In genomic region chr1:56978151-56978700, GRCm38 (mm10) we compare ENCODE assay signal across 8 mouse cellular contexts. TPM values are rescaled to one million over a fixed set of nuclear protein-coding genes. Genes with fewer than 3 reads are reported as not detected.
DNase-seq lines count a peak whose midpoint lies in the region; ATAC-seq and TF ChIP-seq lines count a peak whose summit lies in the region.

Satb2 (minus strand) TSS chr1:56978650.

- H3K4me1 ChIP-seq in embryonic facial prominence, embryonic 11.5 days (ENCODE audit: control insufficient read depth, insufficient read depth, low read length): no peaks in the 10 kb centered on the region; the same call in none of the 2 replicates
- H3K4me1 ChIP-seq in hindbrain, embryonic 16.5 days (ENCODE audit: control insufficient read depth, insufficient read depth, low read depth, low read length): peaks cover 13% of the 10 kb centered on the region
- H3K4me1 ChIP-seq in midbrain, embryonic 13.5 days (replicated peaks): peaks cover 31% of the 10 kb centered on the region

- ATAC-seq in embryonic facial prominence, embryonic 11.5 days (replicated peaks; ENCODE audit: insufficient number of reproducible peaks, low FRiP score, low TSS enrichment, low read depth): no peak
- no peak for ATAC-seq in hindbrain, embryonic 16.5 days
- no peak for ATAC-seq in midbrain, embryonic 13.5 days

- H3K4me2 ChIP-seq in embryonic facial prominence, embryonic 11.5 days (ENCODE audit: low read depth, low read length): peak within 1 kb of the TSS; percentile 32
- peak within 1 kb of the TSS; percentile 58 for H3K4me2 ChIP-seq in hindbrain, embryonic 16.5 days (ENCODE audit: low read length)
- H3K4me2 ChIP-seq in midbrain, embryonic 13.5 days (replicated peaks): peak within 1 kb of the TSS; percentile 47

- no peak within 1 kb of the TSS for H3K27ac ChIP-seq in layer of hippocampus, adult 2 months
- H3K27ac ChIP-seq in embryonic facial prominence, embryonic 11.5 days (replicated peaks; ENCODE audit: low read depth, low read length): peak within 1 kb of the TSS; percentile 28; the same call in 1 of the 2 replicates
- H3K27ac ChIP-seq in hindbrain, embryonic 16.5 days (ENCODE audit: low read depth, low read length): no peak within 1 kb of the TSS
- no peak within 1 kb of the TSS for H3K27ac ChIP-seq in midbrain, embryonic 13.5 days

- no peak for DNase-seq in layer of hippocampus, adult 2 months (ENCODE audit: low spot score in 2 of 2)
- no peak for DNase-seq in layer of hippocampus, adult 9-11 months
- peak; percentile 25 for DNase-seq in embryonic facial prominence, embryonic 11.5 days (ENCODE audit: low spot score)
- no peak for DNase-seq in natural killer cell, adult 2 months (ENCODE audit: low spot score in 2 of 2)
- DNase-seq in lung, postnatal 25 days (ENCODE audit: low spot score): no peak
- no peak for DNase-seq in adrenal gland, postnatal 14 days

- H3K27me3 ChIP-seq in embryonic facial prominence, embryonic 11.5 days (ENCODE audit: control insufficient read depth, insufficient read depth, low read length): peaks cover 43% of the 10 kb centered on the region
- H3K27me3 ChIP-seq in hindbrain, embryonic 16.5 days (replicated peaks; ENCODE audit: control insufficient read depth, insufficient read depth, low read length): peaks cover 57% of the 10 kb centered on the region
- peaks cover 81% of the 10 kb centered on the region for H3K27me3 ChIP-seq in midbrain, embryonic 13.5 days

- TF ChIP-seq CTCF in layer of hippocampus, adult 2 months (conservative IDR thresholded peaks at IDR 0.05): no peak

- H3K4me3 ChIP-seq in layer of hippocampus, adult 2 months: no peak within 1 kb of the TSS
- H3K4me3 ChIP-seq in embryonic facial prominence, embryonic 11.5 days (ENCODE audit: low read depth, low read length): peak within 1 kb of the TSS; percentile 31
- peak within 1 kb of the TSS; percentile 32 for H3K4me3 ChIP-seq in hindbrain, embryonic 16.5 days (ENCODE audit: low read length)
- H3K4me3 ChIP-seq in midbrain, embryonic 13.5 days (replicated peaks): peak within 1 kb of the TSS; percentile 31

- H3K36me3 ChIP-seq in embryonic facial prominence, embryonic 11.5 days (replicated peaks; ENCODE audit: control insufficient read depth, insufficient read depth, low read depth, low read length): no peaks in the 10 kb centered on the region
- H3K36me3 ChIP-seq in hindbrain, embryonic 16.5 days (ENCODE audit: control insufficient read depth, insufficient read depth, low read length): no peaks in the 10 kb centered on the region
- H3K36me3 ChIP-seq in midbrain, embryonic 13.5 days: no peaks in the 10 kb centered on the region

- H3K9me3 ChIP-seq in embryonic facial prominence, embryonic 11.5 days (replicated peaks; ENCODE audit: control insufficient read depth, low read length): no peaks in the 10 kb centered on the region
- no peaks in the 10 kb centered on the region for H3K9me3 ChIP-seq in hindbrain, embryonic 16.5 days (ENCODE audit: control insufficient read depth, low read length)
- H3K9me3 ChIP-seq in midbrain, embryonic 13.5 days: no peaks in the 10 kb centered on the region

- under 1% methylated on average over 19 of the region's 19 CpGs for WGBS in embryonic facial prominence, embryonic 11.5 days
- under 1% methylated on average over 19 of the region's 19 CpGs for WGBS in hindbrain, embryonic 16.5 days
- WGBS in midbrain, embryonic 13.5 days: 1% methylated on average over 19 of the region's 19 CpGs

- peak within 1 kb of the TSS; percentile 64 for H3K9ac ChIP-seq in embryonic facial prominence, embryonic 11.5 days (replicated peaks; ENCODE audit: low read length)
- H3K9ac ChIP-seq in hindbrain, embryonic 16.5 days (ENCODE audit: low read depth, low read length): no peak within 1 kb of the TSS
- H3K9ac ChIP-seq in midbrain, embryonic 13.5 days (replicated peaks): no peak within 1 kb of the TSS

RNA-seq across cellular contexts. Expression of gene Satb2, which starts in this region (rescaled TPM):
- 10 to 100 TPM; 14.1 to 16.9 TPM for total RNA-seq in layer of hippocampus, adult 2 months (2021)
- 13.1 and 18.4 TPM in 2 replicates for polyA plus RNA-seq in embryonic facial prominence, embryonic 11.5 days (2014; fragmentation: Nextera tagmentation; extraction: Ambion mirVana)
- 1.1 and 2.0 TPM in 2 replicates for polyA plus RNA-seq in hindbrain, embryonic 16.5 days (2015; fragmentation: Nextera tagmentation; extraction: Ambion mirVana)
- polyA plus RNA-seq in midbrain, embryonic 13.5 days (2015; fragmentation: Nextera tagmentation; extraction: Ambion mirVana): 0.80 and 1.9 TPM in 2 replicates
- total RNA-seq in adrenal gland, postnatal 14 days (2021): 1.6 and 1.8 TPM in 2 replicates
